Mouse (Mus musculus) layer of hippocampus, postnatal 25 days (tissue): ENCODE measurements around the gene Stox2. TPM values are rescaled to one million over a fixed set of nuclear protein-coding genes. Genes with fewer than 3 reads are reported as not detected.

Experiments
- DNase-seq, 2 experiments: peaks; one replicate each; pipeline ENCODE4 v3.0.0; 2022; ENCODE audit warnings: mixed read lengths in 2 of 2, low spot score in 1 of 2; ENCODE audit errors: extremely low spot score in 1 of 2
- total RNA-seq, 2 experiments: library from RNA; stranded (reverse); gene quantifications; 2 replicates each; pipeline ENCODE4 v1.2.3; 2021

The Stox2 gene
- total RNA-seq, 2 experiments from 2014 or later, result 72.0 to 89.5 TPM

DNA sequence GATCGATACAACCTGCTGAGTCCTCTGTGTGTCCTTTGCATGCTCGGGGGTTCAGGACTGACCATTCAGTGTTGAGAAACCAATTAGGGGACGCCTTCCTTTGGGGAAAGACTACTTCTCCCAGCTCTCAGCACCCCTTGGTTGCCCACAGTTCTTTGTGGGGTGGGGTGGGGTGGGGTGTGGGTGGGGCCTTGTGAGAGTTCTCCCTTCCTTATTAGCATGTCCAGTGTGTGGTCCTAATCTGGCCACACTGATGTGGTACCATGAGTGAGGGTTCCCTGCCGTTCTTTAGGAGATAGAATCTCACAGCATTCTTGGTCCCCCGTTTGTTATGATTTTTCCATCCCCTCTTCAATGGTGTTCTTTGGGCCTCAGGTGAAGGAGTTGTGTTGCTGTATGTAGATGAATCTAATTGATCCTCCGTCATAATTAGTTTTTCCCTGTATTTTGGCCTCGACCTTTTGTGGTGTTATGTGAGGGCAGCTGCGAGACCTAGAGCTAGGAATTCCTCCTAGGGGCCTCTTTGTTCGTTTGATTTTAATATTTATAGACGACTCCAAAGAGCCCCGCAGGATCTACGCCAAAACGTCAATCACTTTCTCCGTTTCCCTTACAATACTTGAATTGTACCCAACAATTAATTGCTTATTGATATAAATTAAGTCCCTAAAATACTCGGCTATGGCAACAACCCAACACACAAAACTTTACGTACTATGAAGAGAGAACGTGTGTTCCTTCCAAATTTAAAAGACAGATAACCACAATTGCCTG lies 182.9 kb downstream of the Stox2 start:
- DNase-seq, result no peak

DNA sequence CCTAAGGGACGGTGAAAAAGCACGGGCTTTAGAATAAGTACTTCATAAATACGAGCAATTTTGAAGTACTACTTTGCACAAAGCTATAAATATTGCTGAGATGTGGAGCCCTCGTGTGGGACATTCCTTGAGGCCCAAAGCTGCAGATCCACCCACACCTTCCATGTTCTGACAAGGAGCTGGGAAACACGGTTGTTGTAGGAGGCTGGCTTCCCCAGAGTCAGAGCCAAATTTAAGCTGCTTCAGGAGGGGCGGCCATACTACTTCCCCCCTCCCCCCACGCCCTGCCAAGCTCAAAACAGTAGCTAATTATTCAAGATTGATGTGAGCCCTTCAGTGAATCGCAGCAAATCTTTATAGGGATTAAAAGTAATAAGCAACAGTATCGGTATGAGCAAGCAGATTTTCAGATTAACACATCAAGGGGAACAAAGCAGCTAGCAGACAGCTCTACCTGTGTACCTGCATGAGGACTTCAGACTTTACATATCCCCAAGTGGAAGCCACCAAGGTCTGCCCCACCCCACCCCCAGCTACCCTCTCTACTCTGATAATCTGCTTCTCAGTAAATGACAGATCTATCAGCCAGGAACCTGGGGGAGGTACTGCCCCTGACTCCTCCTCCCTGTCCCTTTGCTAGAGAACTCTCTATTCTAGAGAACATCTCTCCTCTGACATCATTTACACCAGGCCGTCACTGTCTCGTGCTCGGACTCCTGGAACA lies 185.2 kb downstream of the Stox2 start:
- DNase-seq, result no peak

DNA sequence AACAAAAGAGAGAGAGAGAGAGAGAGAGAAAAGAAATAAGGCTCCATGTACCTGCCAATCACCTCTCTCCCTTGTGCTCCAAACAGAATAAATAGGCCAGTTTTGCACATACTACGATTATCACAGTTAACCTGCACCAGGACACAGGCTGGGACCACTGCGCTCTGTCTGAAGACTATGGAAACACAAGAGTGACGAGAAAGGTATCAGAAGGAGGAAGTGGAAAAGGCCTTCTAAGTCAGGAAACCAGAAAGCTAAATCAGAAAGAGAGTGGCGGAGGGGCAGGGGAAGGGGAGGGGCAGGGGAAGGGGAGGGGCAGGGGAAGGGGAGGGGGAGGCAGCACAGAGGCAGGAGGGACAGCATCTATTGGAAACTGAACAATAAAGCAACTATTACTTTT lies 195.3 kb downstream of the Stox2 start:
- DNase-seq, result no peak

DNA sequence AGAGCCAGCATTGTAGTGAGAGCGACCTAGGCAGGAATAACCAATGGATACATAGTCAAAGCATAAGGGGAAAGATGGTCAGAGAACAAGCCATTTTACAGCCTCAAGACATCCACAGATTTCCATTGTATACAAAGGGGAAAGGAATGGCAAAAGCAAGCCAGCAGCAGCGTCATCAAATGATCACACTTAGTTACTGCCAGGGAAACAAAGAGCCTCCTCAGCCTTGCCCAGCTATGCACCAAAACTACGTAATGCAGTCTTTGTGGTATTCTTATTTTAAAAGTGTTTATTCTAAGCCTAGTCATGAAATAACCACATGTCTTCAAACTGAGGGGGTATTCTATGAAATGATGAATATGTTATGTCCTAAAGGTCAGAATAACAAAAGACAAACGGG lies 201.0 kb downstream of the Stox2 start:
- DNase-seq, result no peak

DNA sequence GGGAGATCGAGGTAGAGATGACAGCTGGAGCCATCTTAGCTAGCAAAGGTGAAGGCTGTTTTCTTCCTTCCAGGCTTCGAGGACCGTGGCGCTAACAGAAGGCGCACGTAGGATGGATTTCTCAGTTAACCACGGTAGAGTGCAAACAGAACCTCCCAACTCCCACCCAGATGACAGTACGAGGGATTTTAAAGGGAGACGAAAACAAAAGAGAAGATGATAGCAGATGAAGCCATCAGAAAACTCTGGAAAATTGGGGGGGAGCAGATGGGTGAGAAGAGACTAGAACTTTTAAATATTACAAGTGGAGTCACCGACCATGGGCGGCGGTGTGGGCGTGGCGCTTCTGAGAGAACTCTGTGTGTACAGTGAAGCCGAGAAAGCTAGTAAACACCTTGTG lies 202.0 kb downstream of the Stox2 start:
- DNase-seq, result peak in 1 of 2 experiments; percentile 31

DNA sequence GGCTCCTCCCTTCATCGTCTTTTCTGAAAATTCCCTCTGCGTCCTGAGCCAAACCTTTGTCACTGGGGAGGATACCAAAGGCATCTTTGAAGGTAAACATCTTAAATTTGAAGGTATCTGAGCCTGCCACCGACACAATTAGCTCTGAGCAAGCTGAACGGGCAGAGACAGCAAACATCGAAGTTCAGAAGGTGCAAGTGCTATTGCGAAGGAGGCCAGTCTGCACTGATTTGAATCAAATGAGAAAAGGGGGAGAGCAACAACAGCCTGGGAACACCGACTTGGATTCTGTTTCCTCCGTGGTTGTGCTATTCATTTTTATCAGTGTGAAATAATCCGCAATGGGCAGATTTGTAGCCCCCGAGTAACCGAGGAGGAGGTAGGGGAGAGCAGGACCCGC lies 202.5 kb downstream of the Stox2 start:
- DNase-seq, result no peak

DNA sequence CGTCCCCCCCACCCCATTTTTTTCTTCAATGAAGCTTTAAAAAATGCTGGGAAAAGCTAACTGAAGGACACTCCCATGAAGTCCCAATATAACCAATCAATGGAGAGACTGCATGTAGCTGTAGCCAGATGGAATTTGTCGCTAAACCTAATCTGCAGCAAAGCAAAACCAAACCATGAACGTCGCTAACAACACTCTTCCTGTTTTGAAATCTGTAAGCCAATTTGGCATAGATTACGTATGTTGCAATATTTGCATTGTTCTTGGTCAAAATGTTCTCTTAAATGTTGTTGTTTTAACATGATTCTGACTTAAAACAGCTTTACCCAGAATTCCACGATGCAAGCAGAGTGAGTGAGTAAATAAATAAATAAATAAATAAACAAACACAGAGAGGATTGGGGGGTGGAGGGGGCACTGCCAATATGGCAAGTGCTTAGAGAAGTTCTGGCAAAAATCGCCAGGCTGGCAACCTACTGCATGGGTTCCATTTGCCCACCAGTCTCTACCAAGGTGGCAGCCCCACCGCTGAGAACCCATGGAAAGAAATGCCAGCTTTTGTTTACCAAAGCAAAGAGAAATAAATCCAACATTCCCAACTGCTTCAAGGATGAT lies 203.0 kb downstream of the Stox2 start:
- DNase-seq, result no peak

DNA sequence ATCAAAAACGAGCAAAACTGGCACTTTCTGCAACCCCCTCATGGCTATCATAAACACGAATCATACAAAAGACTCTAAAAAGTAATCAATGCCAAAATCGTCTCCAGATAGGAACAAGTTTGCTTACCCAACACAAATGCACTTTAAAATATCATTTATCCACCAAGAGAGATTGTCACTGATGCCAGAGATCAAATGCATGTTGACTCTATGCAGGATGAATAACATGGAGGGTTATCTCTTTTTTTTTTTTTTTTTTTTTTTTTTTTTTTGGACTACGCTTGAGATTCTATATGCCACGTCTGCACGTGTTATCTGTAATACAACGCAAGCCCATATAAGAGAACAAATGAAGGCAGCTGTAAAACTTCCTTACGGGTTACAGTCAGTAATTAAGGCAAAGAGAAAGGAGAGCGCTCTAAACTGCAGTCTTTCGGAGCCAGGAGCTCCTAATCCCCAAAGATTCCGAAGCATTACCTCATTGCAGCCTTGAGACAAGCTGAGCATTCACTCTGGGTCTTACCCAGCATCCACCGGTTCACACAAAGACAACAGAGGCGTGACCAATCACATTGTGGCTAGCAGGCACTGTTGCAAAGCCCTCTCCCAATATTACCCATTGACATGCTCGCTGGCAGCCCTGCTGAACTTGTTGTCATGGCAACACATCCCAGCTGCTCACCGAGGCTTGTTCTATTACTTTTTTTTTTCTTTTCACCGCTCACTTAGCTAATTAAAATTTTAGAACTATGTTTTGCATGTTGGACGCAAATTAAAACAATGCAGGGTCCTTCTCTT lies 203.8 kb downstream of the Stox2 start:
- DNase-seq, result peak; percentile 59 to 63

DNA sequence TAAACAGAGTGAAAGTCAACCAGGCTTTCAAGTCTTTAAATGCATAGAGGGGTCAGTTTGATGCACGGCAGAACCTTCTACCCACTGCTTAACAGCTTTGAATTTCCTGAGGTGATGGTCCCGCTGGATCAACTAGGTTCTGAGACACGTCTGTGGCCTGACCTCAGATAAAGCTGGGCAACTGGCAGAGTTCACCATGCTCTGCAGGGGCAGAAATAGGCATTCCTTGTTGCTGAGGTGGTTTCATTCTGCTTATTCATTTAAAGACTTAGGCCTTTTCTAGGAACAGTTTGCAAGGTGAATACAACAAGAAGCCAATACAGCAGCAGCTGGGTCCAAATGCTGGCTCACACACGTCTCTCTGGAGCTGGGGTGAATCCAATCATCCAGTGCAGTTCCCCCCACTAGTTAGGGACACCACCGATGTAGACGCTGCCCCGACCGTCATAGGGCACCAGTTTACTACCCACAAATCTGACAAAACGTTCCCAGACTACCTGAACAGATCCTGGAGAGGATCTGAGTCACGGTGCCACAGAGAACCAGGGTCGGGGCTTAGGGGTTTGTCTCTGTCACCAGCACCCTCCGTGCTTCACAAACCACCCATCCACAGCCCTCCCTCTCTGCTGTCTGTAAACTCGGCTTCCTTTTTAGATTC lies 204.6 kb downstream of the Stox2 start:
- DNase-seq, result no peak

DNA sequence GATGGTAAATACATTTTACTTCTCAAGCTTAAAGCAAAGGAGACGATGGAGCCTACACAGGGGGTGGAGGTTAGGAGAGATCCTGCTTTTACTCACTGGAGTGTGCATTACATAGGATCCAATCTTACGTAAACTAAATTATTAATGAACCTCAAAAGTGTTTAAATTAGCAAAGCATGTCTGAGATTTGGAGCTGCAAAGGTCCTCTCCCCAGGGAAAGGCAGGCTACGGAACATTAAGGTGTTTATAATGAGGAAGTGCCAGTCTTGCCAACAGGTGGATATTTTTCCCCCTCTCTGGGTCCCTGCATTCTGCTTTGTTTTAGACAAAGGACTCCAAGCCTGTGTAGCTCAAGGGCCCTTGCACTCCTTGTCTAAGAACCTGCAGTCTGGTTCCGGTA lies 205.3 kb downstream of the Stox2 start:
- DNase-seq, result no peak

DNA sequence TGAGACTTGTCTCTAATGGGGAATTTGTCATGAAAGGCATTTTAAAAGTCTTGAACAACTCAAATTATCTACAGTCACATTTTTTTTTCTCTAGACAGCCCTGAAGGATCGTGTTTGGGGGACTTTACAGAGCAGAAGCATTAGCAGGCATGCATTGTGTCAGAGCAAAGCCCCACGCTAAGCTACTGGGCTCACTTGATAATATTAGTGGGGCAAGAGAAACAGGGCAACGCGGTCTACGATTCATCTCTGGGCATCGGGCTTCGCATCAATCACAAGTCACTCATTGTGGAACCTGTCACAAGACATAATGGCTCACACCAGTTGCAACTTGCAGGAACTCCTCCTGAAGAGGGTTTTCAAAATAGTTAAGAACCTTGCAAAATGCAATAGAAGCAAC lies 205.9 kb downstream of the Stox2 start:
- DNase-seq, result no peak

DNA sequence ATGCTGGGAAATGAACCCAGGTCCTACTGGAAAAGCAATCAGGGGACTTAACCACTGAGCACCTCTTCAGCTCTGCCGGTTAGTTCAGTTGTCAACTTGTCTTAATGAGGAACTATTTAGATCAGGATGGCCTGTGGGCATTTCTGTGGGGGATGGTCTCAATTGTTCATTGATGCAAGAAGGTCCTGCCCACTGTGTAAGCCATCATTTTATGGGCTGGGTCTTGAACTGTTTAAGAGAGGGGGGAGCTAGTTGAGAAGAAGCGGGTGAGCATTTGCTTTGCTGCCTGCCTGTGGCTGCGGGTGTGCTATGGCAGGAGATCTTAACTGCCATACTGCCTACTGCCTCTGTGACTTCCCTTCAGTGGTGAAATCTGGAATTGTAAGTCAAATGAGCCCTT lies 214.1 kb downstream of the Stox2 start:
- no peak for DNase-seq

DNA sequence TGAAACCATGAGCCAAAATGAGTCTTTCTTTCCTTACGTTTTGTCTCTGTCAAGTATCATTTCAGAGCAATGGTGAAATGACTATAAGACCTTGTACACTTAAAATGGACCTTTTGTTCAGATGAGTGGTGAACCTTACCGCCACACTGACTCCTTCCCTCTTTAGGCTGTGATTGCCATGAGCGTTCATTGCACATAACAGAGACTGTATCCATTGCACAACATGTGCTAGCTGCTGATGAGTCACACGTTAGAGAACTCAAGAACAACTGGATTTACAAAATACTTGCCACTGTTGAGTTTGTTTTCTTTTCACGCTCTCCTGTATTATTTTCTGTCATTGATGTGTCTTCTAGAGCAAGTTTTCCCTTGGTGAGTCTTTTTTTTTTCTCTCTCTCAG lies 216.1 kb downstream of the Stox2 start:
- DNase-seq, result no peak

DNA sequence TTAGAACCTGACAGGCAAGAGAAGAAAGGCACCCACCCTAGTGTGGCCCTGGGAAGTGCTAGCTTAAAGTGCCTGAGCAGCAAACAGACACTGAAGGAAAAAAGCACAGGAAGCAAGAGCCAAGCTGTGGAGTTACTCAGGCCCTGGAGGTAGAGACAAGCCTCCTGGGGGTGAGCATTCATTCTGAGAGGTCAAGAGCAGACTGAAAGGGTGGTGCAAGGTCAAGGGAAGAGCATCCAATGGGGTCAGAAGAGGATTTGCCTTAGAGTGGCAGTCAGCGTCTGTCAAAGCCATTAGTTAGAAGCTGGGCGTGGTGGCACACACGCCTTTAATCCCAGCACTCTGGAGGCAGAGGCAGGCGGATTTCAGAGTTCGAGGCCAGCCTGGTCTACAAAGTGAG lies 224.3 kb downstream of the Stox2 start:
- DNase-seq, result no peak

DNA sequence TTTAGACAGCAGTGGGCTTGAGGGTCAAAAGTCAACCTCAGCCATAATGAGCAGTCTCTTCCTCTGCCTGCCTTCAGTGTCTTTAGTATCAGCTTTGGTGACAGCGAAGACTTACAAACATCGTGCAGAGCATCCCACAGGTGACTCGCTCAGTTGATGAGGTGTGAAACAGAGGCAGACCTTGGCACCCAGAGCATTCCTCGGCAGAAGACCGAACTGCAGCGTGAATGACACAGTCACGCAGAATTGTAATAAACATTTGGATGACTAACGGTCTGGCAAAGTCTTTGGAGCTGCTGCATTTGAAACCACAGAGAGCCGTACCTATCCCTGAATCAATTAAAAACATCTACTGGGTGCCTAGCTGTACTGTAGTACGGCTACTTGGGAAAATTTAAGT lies 225.0 kb downstream of the Stox2 start:
- no peak for DNase-seq

DNA sequence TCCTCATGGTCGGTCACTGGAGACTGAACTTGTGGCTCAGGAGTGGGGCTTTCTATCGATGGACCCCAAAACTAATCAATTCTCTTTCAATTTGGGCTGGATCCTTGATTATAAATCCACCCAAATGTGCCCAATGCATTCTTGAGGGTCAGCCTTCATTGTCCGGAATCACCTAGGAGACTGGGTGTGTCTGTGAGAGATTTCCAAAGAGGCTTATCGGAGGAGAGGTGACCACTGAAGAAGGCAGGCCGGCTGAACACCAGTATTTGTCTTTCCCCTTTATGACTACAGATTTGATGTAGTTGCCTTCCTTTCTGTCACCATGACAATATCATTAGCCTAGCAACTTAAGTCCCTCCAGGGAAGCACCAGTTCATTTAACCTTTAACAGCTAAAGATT lies 225.8 kb downstream of the Stox2 start:
- DNase-seq, result no peak

DNA sequence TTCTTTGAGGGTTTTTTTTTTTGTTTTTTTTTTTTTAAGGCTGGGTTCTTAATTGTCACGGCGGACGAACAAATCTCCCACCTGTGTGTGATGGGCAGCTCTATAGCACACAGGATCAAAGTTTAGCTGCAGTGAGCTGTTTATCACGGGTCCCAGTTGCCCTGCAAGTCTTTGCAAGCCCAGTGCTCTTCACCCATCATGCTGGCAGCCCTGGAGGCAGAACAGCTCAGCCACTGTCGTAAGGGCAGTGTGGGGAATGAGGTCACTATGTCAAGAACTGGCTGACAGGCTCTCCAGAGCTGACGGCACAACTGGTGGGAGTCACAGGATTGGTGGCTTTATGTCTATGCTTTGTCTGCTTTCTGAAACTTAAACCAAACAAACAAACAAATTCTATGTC lies 227.6 kb downstream of the Stox2 start:
- DNase-seq, result no peak

DNA sequence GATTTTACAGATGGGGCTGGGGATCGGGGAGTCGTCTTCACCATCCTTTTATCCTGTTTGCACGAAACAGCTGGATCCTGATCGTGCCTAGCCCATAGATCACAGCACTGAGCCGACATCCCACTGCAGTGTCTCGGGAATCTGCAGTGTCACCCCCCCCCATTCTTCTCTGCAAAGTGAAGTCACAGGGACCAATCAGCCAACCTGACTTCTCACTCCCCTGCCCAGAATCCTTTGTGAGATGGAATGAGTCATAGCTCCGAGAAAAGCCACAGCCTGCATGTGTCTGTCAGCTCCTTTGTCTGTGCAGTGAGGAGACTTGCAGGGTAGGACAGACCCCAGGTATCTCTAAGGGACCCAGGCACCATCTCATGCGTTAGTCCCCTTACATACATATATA lies 228.1 kb downstream of the Stox2 start:
- no peak for DNase-seq

DNA sequence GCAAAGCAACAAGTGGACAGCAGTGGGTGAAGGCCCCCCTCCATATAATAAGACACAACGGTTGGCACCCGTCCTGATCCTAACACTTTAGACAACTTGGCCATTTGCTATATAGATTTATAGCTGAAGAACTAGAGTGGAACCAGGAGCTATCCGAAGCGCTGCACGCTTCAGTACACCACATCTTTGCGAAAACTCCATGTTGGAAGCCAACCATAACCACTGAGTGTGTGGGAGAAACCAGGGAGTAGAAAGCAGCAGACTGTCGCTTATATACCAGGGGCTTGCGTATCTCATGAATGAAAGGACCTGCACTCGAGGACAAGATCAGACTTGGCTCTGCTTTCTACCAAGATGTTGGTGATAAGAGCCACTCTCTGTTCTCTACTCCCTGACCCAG lies 234.0 kb downstream of the Stox2 start:
- DNase-seq, result no peak

DNA sequence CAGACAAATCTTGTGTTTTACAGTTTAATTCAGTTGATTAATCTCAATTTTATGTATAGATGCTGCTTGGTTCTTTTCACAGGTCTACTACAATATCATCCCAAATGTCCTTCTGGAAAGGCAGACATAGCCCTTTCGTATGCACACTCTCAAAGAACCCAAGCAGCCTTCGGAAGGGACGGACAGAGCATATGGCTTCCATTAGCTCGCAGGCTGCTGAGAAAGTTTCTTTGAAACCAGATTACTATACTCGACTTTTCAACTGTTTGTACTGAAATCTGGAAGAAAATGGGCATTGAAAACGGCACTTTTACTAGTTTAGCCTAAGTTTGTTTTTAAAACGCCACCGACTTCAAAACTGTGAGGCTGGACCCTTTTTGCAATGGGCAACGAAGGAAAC lies 234.9 kb downstream of the Stox2 start:
- DNase-seq, result no peak
